Mouse (Mus musculus) kidney, postnatal 14 days (tissue): ENCODE measurements around the gene Vgll1.

Experiments used
- DNase-seq: peaks from one replicate; pipeline ENCODE4 v3.0.0; 2022; ENCODE audit warnings: mixed read lengths

Gene Vgll1

DNA sequence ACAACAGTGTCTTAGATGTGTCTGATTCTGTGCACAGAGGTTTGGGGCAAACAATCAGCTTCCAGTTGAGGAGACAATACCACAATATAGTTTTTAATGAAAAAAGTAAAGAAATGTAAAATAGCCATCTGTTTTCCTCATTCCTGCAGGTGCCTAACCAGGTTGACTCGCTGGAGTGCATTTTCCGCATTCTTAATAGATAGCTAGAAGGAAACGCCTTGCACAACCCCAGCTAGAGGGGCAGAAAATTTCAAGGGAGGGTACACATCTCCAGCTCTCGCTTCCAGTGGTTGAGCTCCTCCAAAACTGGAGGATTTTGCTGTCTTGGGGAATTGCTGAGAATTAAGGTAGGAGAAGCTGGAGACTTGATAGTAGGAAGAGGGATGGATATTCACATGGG, at the start of gene Vgll1:
Vgll1 (plus strand) TSS at position 301 of the 400 bp plus-strand sequence.
- no peak for DNase-seq

DNA sequence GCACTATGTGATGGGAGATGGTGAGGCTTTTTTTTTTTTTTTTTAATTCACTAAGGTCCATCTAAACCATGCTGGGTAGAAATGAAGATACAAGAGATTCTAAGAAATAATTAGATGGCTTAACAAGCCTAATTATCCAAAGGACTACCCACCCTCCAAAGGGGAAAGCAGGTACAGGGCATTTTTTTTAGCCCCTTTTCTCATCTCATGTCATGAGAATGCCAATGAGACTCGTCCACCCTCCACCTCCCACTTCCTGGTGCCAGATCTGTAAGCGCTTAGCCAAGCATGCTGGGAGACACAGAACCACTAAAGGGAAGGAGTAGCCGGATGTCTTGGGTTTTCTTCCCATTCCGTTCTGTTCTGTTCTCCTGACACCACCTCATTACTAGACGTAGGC, 45.1 kb upstream of the Vgll1 start, which contains the start of gene Brs3:
Brs3 (plus strand) TSS at position 301 of the 400 bp plus-strand sequence.
- no peak for DNase-seq

DNA sequence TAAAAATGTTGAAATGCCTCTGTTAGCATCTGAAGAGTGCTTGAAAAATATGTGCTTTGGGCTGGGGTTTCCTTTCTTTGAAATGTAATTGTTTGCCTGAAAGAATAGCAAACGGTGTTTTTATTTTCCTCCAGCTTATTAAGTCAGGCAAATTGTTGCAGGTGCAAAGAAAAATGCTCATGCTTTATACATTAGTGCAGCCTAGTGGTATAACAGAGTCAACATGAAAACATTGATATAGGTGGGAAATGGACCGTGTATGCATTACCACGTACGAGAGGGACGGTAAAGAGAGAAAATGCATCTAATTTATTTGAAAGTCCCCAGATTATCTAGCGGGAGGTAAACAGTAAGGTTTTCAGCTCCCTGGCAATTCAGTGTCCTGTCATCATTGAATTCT, 44.0 kb upstream of the Vgll1 start:
- no peak for DNase-seq

DNA sequence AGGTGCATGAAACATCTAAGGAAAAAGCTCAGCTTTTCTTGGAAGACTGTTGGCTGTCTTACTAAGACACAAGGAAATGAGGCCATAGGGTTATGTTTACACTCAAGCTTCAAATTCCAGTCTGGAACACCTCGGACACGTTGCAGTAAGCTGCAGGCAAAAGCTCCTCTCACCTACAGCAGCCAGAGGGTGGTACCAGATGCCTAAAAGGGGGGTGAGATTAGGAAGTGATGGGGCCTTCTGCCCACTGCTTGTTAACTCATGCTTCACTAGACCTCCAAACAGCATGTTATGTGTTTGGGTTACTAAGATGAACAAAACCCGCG, 35.1 kb upstream of the Vgll1 start:
- DNase-seq = no peak

DNA sequence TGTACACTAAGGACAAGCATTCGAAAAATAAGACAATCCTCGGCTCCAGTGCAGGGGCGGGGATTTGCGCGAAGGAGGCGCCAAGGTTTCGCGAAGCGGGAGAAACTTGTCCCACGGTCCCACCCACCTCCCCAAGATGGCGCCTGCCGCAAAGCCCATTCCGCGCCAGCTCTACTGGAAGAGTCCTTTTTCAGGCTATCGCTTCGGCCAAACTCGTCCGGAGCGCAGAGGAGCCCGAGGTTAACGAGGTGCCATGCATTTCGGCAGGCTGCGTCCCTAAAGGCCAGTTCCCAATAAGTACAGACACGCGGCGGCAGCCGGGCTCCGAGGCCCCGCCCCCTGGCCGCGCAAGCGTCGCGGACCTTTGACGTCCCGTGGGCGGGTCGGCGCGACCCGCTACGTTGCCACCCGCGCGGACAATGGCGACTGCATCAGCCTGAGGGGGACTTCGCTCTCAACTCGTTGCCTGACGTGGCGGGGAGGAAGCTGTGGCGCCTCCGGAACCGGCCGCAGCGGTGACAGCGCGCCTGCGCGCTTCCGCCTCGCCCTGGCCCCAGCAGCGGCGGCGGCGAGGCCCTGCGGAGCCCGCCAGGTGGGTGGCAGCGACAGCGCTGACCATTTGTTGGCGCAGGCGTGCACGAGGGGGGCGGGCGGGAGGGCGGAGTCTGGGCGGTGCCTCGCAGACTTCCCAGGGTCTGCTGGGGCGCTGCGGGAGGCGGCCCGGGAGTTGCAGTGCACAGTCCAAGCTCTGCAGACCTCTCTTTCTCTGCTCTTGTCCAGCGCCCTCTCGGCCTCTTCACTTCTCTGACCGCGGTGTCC, 34.5 kb upstream of the Vgll1 start, which contains the start of gene Htatsf1:
Htatsf1 (plus strand) TSS at position 410 of the 819 bp plus-strand sequence.
- DNase-seq = peak; percentile 85

DNA sequence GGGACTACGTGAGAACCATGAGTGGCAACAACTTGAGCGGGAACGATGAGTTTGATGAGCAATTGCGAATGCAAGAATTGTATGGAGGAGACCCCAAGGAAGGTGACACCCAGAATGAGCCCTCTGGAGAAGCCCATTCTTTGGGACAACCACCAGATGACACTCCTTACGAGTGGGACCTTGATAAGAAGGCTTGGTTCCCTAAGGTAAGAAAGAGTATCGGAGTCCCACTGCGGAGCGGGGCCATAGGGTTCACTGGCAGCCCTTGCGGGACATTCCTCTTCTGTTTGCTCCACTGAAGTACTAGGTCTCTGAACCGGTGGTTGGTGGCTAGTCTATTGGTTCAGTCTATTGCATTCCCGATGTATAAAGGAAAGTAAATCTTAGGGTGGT, 33.9 kb upstream of the Vgll1 start:
- no peak for DNase-seq

DNA sequence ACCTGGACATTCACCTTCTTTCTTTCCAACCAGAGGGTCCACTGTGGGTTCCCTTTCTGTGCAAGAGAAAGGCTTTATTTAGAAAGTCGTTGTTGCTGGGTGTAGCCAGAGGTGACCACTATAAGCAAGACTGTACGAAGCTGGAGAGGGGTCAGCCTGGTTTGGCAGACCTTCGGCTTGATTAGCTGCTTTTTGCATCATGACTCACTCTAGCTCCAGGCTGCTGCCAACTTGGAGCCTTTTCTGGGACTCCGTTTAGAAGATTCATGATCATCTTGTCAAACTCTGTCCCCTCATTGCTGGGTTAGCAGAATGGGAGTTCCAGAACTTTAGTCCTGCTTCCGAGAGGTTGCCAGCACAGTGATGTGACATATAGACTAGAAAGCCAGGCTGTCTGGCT, 6.4 kb upstream of the Vgll1 start:
- no peak for DNase-seq

DNA sequence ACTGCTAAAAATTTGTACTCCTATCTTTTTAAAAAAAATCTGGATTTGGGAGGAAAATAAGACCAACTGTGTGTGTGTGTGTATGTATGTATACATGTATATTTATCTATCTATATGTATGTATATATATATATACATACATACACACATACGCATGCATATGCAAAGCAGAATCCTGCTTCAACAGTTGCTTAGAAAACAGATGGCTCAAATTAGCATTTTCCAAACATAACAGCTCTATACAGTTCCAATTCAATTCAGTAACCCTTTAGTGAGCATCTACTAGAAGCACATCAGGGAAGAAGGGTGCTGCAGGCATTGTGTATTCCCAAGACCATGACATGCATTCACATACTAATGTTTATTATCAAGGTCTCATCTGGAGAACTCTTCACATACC, 15.5 kb downstream of the Vgll1 start:
- no peak for DNase-seq

DNA sequence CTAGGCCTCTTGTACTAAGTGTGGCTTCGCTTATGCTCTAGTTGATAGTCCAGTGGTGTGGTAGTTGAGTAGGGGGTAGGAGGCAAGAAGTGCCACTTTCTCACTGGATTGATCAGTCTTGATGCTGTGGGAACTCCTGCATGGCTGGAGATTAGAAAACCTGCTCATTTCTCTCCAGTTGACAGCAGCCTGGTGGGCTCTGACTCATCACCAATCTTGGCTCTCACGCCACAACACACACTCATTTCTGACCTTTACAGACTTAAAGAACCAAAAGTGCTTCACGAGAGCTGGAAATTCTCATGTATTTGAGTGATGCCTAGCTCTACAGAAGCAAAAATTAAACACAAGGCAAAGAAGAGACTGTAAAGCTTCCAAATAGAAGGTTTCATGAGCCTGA, 19.1 kb downstream of the Vgll1 start:
- DNase-seq = no peak

DNA sequence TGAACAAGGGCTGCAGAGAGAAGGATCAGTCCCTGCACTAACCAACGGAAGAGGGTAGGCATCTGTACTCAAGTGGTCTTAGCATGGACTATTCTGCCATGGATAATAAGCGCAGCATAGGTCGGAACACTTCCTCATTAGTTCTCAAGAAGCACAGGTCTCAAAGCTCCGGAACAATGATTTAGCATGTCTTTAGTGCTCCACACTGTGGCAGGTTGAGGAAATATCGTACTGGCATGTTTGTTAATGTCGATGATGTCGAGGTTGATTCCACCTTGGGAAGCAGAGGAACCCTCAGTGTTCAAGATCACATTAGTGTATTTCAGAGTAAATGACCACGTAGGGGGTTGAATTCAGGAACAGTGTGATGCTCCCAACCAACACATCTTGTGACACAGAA, 30.2 kb downstream of the Vgll1 start:
- DNase-seq = no peak

DNA sequence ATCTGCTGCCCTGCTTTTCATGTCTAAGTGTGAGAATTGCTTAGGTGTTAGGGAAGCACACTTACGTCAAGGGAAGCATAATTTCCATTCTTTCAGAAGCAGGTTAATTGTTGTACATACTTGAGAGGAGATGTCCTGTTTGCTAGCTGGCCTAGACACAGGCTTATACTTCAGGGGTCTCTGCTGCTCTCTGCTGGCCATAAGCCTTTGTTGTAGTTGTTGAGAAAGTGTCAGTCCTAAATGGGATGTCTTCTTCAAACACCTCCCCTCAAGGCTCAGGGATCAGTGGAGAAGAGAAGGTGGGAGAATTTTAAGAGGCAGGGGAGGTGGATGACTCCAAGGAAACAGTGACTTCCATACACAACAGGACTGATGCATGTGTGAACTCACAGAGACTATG, 32.9 kb downstream of the Vgll1 start:
- no peak for DNase-seq

DNA sequence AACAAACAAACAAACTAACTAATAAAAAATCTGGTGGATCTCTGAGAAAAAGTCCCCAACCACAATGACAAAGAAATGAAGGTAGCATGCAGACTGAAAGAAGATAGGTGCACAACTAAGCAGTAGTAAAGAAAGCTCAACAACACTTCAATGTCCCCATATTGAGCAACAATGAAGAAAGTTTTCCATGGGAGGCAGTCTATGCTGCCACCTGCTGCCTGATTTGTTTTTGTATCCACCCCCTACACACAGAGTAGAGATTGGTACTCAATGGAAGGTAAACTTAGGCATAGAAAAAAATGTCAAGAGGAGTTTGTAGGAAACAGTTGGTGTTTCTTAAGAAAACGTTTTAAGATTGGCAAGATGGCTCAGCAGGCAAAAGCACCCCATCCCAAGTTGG, 42.7 kb downstream of the Vgll1 start:
- no peak for DNase-seq

DNA sequence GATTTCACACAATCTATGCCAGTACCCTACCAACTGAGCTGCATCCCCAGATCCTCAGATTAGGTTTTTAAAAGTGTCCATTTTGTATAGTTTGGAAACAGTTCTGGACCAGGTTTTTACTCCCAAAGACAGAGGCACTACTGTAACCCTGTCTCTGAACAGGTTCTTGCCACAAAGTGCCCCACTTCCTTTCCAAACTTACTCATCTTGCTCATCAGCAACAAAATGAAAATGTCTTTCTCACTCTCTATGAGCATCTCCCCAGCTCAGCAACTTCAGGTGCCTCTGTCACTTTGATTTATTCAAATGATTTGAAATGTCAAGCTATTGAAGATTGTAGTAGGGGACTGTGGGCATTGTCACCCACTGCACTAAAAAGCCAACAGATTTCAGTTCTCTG, 49.7 kb downstream of the Vgll1 start:
- no peak for DNase-seq

DNA sequence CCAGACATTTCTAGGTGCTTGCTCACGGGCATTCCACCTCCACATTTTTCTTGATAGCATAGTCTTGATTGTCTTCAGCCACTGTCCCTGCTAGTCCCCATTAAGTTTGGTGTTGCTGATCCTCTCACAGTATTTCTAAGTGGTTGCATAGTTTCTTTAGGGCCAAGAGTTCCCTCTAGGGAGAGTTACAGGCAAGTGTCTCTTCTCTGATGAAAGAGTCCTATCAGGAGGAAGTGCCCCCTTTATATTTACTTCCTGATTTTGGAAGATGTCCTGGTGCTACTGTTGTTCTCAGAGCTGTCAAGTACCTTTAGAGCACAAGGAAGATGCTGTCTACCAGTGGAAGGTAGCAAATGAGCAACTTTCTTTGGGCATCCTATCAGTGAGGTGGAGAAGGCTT, 65.6 kb downstream of the Vgll1 start:
- no peak for DNase-seq
